Mouse (Mus musculus) heart, adult 9 months (tissue): ENCODE data around the gene Arl13b.

Source experiments
- DNase-seq, 2 experiments: peaks; one replicate each; pipeline ENCODE4 v3.0.0; 2022; ENCODE audit warnings: low spot score in 2 of 2

The Arl13b gene

GRCm38 (mm10) chr16:62814491-62814890 lies 32.3 kb downstream of the Arl13b start, which contains the start of gene Stx19:
Stx19 (plus strand) TSS chr16:62814676.
- DNase-seq: no peak

GRCm38 (mm10) chr16:62813790-62814189 lies 33.0 kb downstream of the Arl13b start:
- no peak for DNase-seq

- DNase-seq: no peak
Observed at GRCm38 (mm10) chr16:62810855-62811254, 36.0 kb downstream of the Arl13b start.

- no peak for DNase-seq
Observed at GRCm38 (mm10) chr16:62807249-62807979, 39.4 kb downstream of the Arl13b start.

- DNase-seq: no peak
Observed at GRCm38 (mm10) chr16:62804621-62805020, 42.2 kb downstream of the Arl13b start.

- no peak for DNase-seq
Observed at GRCm38 (mm10) chr16:62799839-62800238, 47.0 kb downstream of the Arl13b start.

- no peak for DNase-seq
Observed at GRCm38 (mm10) chr16:62799426-62799825, 47.4 kb downstream of the Arl13b start.

GRCm38 (mm10) chr16:62798808-62799207 lies 48.0 kb downstream of the Arl13b start:
- no peak for DNase-seq

- no peak for DNase-seq
Observed at GRCm38 (mm10) chr16:62796608-62797007, 50.2 kb downstream of the Arl13b start.

GRCm38 (mm10) chr16:62786621-62787331 lies 60.1 kb downstream of the Arl13b start, which contains the start of gene Nsun3:
Nsun3 (minus strand) TSS chr16:62786818.
- peak; percentile 94 to 96 for DNase-seq

GRCm38 (mm10) chr16:62782229-62782628 lies 64.6 kb downstream of the Arl13b start:
- no peak for DNase-seq

GRCm38 (mm10) chr16:62778282-62778681 lies 68.6 kb downstream of the Arl13b start:
- DNase-seq: no peak

- no peak for DNase-seq
Observed at GRCm38 (mm10) chr16:62776034-62776433, 70.8 kb downstream of the Arl13b start.

GRCm38 (mm10) chr16:62773462-62773861 lies 73.4 kb downstream of the Arl13b start:
- no peak for DNase-seq

- no peak for DNase-seq
Observed at GRCm38 (mm10) chr16:62758340-62758739, 88.5 kb downstream of the Arl13b start.

- DNase-seq: no peak
Observed at GRCm38 (mm10) chr16:62755307-62755706, 91.5 kb downstream of the Arl13b start.

- no peak for DNase-seq
Observed at GRCm38 (mm10) chr16:62753597-62753996, 93.2 kb downstream of the Arl13b start.

- DNase-seq: no peak
Observed at GRCm38 (mm10) chr16:62753079-62753478, 93.8 kb downstream of the Arl13b start.

- DNase-seq: no peak
Observed at GRCm38 (mm10) chr16:62745875-62746274, 101.0 kb downstream of the Arl13b start.
